Mouse (Mus musculus): Measurements from ENCODE around the gene Ptprt. TPM values are rescaled to one million over a fixed set of nuclear protein-coding genes. Genes with fewer than 3 reads are reported as not detected.

The Ptprt gene
- polyA plus RNA-seq, 1 experiment from 2014 or later, result 15.0 TPM

DNA sequence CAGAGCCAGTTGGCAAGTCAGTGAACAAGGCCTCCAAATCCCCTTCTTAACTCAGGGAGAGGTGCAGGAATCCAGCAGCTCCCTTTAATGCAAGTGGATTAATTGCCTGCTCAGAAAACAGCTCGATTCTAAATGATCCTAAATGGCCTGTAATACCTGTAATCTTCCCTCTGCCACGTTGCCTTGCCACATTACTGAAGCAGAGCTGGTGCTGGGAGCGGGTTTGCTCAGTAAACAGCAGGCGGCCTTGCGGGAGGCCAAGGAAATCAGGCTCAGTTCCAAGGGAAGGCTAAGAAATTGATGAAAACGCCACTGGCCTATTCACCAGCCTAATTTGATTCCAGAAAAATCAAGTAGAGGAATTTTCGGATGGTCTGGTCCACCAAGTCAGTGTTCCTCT, 659.9 kb downstream of the Ptprt start:
- no peaks in the 10 kb centered on the region for H3K4me1 ChIP-seq
- no peaks in the 10 kb centered on the region for H3K27me3 ChIP-seq (replicated peaks)
- no peak overlapping the region for H3K27ac ChIP-seq
- no peak overlapping the region for H3K4me3 ChIP-seq
- no peaks in the 10 kb centered on the region for H3K9me3 ChIP-seq
- 38% methylated on average over 7 of the region's 7 CpGs for WGBS
- H3K4me2 ChIP-seq, result no peak overlapping the region
- H3K9ac ChIP-seq, result no peak overlapping the region
- H3K36me3 ChIP-seq (replicated peaks), result no peaks in the 10 kb centered on the region
- ATAC-seq (replicated peaks), result no peak

DNA sequence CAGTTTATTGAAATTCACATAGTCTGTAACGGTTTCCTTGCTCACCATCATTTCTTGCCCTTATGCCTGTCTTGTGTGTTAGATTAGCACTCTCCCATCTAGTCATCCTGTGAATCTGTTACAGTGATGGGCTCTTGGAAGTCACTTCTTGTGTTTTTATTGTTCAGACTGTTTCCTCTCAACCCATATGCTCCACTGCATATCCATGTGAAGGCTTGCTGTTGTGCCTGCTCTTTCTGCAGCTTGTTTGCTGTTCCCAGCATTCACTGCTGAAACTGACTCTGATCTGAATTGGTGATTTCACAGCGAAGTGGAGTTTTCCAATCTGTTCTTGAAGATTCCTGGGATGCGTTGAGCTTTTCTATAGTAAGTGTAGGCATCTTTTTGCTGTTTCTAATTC, 678.6 kb downstream of the Ptprt start:
- Histone ChIP-seq H3K36me3 (replicated peaks) (no peaks in the 10 kb centered on the region), H3K4me1 (no peaks in the 10 kb centered on the region), H3K27me3 (replicated peaks) (no peaks in the 10 kb centered on the region), H3K4me3 (no peak overlapping the region), H3K4me2 (no peak overlapping the region), H3K9me3 (no peaks in the 10 kb centered on the region), H3K9ac (no peak overlapping the region), H3K27ac (no peak overlapping the region)
- no peak for ATAC-seq (replicated peaks)
- 79% methylated on average over 3 of the region's 3 CpGs for WGBS

DNA sequence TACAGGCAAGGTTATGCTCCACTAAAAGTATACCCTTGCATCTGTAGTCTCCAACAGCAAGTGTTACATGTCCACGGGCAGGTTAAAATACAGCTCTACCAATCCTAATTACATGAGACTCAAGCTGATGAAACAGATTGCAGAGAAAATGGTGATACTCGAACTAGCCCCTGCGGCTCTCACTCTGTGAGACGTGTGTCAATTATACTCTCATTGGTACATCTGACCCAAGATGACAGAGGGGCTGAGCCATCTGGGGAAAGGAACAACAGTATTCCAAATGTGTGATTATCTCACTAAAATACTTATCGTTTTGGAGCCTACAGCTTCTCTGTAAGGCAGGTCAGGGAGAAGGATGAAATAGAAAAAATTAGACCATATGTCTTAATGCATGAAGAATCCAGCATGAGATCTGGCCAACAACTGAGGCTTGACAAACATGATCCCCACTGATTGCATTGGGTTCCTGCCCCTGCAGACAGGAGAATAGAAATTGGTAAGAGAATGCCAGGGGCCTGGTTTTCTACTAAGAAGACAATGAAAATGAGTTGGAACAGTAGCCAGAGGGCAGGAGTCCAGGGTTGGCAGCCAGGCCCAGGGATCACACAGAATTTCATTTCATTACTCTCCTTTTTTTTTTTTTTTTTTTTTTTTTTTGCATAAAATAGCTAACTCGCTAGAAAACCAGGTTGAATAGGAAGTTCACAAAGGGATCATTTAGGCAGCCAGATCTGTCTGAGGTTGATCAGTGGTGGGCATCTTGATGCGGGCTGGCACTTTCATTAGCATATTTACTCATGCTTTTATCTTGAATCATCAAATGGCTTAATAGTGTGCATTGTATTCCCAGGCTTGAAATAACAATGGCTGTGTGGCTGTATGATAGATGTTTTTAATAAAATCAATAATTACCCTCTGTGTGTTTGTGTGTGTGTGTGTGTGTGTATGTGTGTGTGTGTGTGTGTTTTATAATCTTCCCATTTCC, 699.5 kb downstream of the Ptprt start:
- WGBS, result 56% methylated on average over 7 of the region's 7 CpGs
- ATAC-seq (replicated peaks), result no peak
- H3K4me3 ChIP-seq, result no peak overlapping the region
- no peaks in the 10 kb centered on the region for H3K9me3 ChIP-seq
- H3K27ac ChIP-seq, result no peak overlapping the region
- no peaks in the 10 kb centered on the region for H3K36me3 ChIP-seq (replicated peaks)
- H3K4me1 ChIP-seq, result 0 out of 2 replicates have a peak, but pooled peaks cover 3% of the 10 kb centered on the region
- H3K27me3 ChIP-seq (replicated peaks), result no peaks in the 10 kb centered on the region
- H3K4me2 ChIP-seq, result no peak overlapping the region
- no peak overlapping the region for H3K9ac ChIP-seq

DNA sequence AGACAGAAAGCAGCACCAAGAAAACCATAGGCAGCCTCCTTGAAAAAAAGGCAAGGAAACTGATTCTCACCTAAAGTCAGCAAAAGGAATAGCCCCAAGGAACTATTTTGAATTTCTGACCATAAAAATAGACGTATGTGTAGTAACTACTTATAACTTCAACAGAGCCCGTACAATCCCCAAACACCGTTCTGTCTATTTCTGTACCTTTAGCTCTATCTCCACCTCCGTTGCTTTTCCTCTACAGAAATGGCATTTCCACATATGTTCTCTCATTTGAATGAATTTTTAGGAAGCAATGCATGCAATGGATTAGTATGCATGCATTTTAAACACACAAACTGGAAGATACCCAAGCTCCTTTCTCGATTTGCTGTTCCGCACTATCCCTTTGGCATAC, 715.5 kb downstream of the Ptprt start:
- Histone ChIP-seq H3K4me2 (no peak overlapping the region), H3K4me3 (no peak overlapping the region), H3K9ac (no peak overlapping the region), H3K27ac (no peak overlapping the region), H3K27me3 (replicated peaks) (no peaks in the 10 kb centered on the region), H3K9me3 (no peaks in the 10 kb centered on the region), H3K36me3 (replicated peaks) (no peaks in the 10 kb centered on the region), H3K4me1 (no peaks in the 10 kb centered on the region)
- no peak for ATAC-seq (replicated peaks)
- 96% methylated on average over 6 of the region's 6 CpGs for WGBS

DNA sequence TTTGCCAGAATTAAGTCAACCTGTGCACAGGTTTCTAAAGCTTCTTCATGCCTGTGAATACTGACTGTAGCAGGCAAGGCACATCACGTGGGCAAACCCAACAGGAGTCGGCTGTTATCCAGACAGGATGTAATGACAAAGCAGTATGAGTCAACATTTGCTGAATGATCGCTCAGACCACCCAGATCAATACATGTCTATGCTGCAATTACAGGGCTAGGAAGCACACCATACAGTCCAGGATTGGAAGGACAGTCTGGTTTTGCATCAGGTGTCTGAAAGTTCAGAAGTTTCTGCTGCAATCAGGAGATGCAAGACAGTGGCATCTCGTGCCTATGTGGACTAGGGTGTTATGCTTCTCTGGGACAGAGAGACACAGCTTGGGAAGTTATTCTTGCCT, 716.3 kb downstream of the Ptprt start:
- 87% methylated on average over 4 of the region's 4 CpGs for WGBS

DNA sequence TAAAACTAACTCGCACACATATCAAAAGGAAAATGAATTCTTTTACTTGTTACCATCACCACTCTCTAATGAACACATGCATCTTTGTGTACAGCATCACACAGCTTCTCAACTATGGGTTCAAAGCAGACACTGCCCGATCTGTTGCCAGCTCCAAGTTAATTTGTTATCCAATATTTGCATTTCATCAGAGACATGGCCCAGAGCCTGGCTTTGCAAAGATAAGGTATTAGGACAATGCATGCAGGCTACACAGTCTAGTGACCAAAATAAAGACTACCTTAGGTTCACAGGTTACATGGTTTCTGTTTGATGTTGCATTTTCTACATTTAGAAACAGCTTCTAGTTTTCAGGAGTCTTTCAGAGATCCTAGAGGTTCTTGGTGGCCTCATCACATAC, 719.0 kb downstream of the Ptprt start:
- WGBS, result 82% methylated on average over 2 of the region's 2 CpGs
- Histone ChIP-seq H3K36me3 (replicated peaks) (no peaks in the 10 kb centered on the region), H3K27ac (no peak overlapping the region), H3K9ac (no peak overlapping the region), H3K9me3 (no peaks in the 10 kb centered on the region), H3K4me1 (no peaks in the 10 kb centered on the region), H3K27me3 (replicated peaks) (no peaks in the 10 kb centered on the region), H3K4me3 (no peak overlapping the region), H3K4me2 (no peak overlapping the region)
- no peak for ATAC-seq (replicated peaks)

More for the DNA sequence above, 716.3 kb downstream of the Ptprt start:
- Histone ChIP-seq H3K4me1 (no peaks in the 10 kb centered on the region), H3K4me3 (no peak overlapping the region), H3K4me2 (no peak overlapping the region), H3K27me3 (replicated peaks) (no peaks in the 10 kb centered on the region), H3K27ac (no peak overlapping the region), H3K36me3 (replicated peaks) (no peaks in the 10 kb centered on the region), H3K9me3 (no peaks in the 10 kb centered on the region), H3K9ac (no peak overlapping the region)
- ATAC-seq (replicated peaks), result no peak

DNA sequence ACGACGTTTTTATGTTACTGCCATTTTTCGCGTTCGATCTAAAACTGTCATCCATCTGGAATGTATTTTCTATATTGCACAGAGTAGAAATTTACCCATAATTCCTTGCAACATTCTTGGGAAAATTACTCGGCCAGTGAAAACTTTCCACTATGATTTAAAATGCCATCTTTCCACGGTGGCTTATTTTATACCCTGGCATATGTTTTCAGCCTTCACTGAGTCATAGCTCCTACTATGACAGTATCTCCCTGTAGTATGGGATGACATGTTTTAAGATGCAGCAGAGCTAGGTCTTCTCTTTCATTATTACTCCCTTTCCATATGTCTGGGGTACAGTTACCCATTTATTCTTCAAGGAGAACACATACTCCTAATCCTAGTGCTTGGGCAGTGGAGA, 753.7 kb downstream of the Ptprt start:
- WGBS, result 93% methylated on average over 7 of the region's 7 CpGs
- no peaks in the 10 kb centered on the region for H3K4me1 ChIP-seq
- H3K9ac ChIP-seq, result no peak overlapping the region
- no peak overlapping the region for H3K4me2 ChIP-seq
- no peaks in the 10 kb centered on the region for H3K9me3 ChIP-seq
- no peak for ATAC-seq (replicated peaks)
- no peaks in the 10 kb centered on the region for H3K27me3 ChIP-seq (replicated peaks)
- no peak overlapping the region for H3K27ac ChIP-seq
- no peaks in the 10 kb centered on the region for H3K36me3 ChIP-seq (replicated peaks)
- H3K4me3 ChIP-seq, result no peak overlapping the region

DNA sequence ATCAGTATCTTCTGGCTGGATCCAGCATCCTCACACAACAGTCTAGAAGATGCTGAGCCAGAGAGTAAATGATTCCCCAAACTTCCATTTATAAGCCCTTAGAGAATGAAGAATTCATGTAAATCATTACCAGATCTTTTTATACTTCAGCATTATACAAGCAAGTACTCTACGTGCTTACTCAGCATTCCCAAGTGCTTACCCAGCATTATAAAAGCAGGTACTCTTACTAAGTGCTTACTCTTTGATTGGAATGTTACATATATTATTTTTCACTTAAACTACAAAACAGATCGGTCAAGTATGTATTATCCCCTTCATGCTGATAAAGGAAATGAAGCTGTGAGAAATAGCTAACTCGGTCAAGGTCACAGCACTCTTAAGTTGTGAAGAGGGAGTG, 758.8 kb downstream of the Ptprt start:
- no peak for ATAC-seq (replicated peaks)
- 94% methylated on average over 3 of the region's 3 CpGs for WGBS

DNA sequence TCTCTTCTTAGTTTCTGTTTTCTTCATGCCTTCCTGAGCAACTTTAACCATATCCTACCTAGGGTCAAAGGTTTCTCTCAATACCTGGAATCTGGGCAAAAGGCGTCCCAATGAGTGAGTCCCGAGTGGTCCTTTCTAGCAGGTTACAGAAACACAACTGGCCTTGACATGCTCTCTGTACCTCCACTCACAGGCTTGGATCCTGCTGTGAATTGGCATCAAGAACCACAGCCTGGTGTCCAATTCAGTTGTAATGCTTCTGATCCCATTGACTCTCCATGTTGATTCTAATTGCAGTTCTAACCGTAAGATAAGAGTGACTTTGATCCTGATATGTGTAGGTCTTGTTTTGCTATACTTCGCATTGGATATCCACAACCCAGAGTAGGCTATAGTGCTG, 776.5 kb downstream of the Ptprt start:
- no peak for ATAC-seq (replicated peaks)
- H3K4me2 ChIP-seq, result no peak overlapping the region
- no peaks in the 10 kb centered on the region for H3K36me3 ChIP-seq (replicated peaks)
- H3K9ac ChIP-seq, result no peak overlapping the region
- no peaks in the 10 kb centered on the region for H3K4me1 ChIP-seq
- no peaks in the 10 kb centered on the region for H3K27me3 ChIP-seq (replicated peaks)
- WGBS, result 97% methylated on average over 4 of the region's 4 CpGs
- no peaks in the 10 kb centered on the region for H3K9me3 ChIP-seq
- H3K4me3 ChIP-seq, result no peak overlapping the region
- no peak overlapping the region for H3K27ac ChIP-seq

More for the DNA sequence above, 758.8 kb downstream of the Ptprt start:
- Histone ChIP-seq H3K4me2 (no peak overlapping the region), H3K9me3 (no peaks in the 10 kb centered on the region), H3K27me3 (replicated peaks) (no peaks in the 10 kb centered on the region), H3K9ac (no peak overlapping the region), H3K36me3 (replicated peaks) (no peaks in the 10 kb centered on the region), H3K4me1 (no peaks in the 10 kb centered on the region), H3K4me3 (no peak overlapping the region), H3K27ac (no peak overlapping the region)

DNA sequence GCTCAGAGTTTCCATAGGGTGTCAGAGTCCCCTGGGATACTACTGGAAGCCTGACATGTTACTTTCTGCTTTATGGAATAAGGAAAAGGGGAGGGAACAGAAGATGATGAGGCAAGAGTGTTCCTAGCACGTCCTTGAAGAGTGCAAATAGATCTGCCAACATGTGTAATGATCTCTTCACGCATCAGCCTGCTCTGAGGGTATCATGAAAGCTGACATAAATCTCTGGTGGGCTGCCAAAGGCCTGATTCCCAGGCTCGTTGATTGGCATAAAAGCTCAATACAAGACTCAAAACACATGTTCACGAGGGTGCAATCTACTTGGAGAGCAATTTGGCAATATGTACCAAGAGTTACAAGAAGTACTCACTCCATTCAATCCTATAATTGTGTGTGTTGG, 778.4 kb downstream of the Ptprt start:
- H3K4me3 ChIP-seq, result no peak overlapping the region
- no peak for ATAC-seq (replicated peaks)
- WGBS, result 70% methylated on average over 4 of the region's 4 CpGs
- no peak overlapping the region for H3K27ac ChIP-seq
- no peak overlapping the region for H3K9ac ChIP-seq
- no peaks in the 10 kb centered on the region for H3K9me3 ChIP-seq
- H3K36me3 ChIP-seq (replicated peaks), result no peaks in the 10 kb centered on the region
- H3K27me3 ChIP-seq (replicated peaks), result no peaks in the 10 kb centered on the region
- no peak overlapping the region for H3K4me2 ChIP-seq
- no peaks in the 10 kb centered on the region for H3K4me1 ChIP-seq

DNA sequence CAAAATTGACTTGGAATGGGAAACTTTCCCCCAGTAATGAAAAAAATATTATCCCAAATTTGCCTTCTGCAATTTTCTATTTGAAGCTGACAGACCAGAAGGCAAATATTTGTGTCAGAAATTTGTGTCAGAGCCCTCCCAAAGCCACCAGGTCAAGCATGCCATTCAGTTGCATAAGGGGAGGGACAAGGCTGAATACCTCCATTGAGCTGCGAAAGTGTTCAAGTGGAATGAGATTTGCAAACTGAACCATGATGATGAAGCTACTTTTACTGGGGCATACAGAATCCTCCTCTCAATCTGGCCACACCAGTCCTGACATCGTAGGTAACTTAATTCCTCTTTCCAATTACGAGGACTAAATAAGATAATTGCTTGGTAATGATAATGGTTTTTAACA, 780.0 kb downstream of the Ptprt start:
- H3K36me3 ChIP-seq (replicated peaks), result no peaks in the 10 kb centered on the region
- no peak overlapping the region for H3K9ac ChIP-seq
- H3K4me1 ChIP-seq, result no peaks in the 10 kb centered on the region
- no peak overlapping the region for H3K4me2 ChIP-seq
- no peak overlapping the region for H3K27ac ChIP-seq
- H3K9me3 ChIP-seq, result no peaks in the 10 kb centered on the region
- ATAC-seq (replicated peaks), result no peak
- H3K4me3 ChIP-seq, result no peak overlapping the region
- H3K27me3 ChIP-seq (replicated peaks), result no peaks in the 10 kb centered on the region
- WGBS, result 66% methylated on average over 3 of the region's 3 CpGs

DNA sequence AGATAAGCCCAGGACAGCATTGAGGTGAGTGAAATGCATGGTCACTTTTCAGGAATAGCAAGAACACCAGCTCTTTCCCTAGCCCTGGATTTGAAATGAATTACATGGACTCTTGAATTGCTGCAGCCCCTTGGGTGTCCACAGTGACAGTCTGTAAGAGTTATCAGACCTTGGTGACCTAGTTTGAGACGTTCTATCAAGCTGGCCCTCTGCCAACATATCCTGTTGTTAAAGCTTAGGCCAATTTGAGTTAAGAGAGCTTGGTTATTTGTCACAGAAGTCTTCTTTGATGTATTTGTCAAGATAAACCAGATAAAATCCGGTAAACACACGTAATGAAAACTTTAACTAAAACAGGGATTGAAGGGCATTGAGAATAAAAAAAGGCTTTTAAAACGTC, 795.7 kb downstream of the Ptprt start:
- 57% methylated on average over 4 of the region's 4 CpGs for WGBS
- ATAC-seq (replicated peaks), result no peak
- H3K9ac ChIP-seq, result no peak overlapping the region
- no peaks in the 10 kb centered on the region for H3K9me3 ChIP-seq
- H3K4me2 ChIP-seq, result no peak overlapping the region
- no peaks in the 10 kb centered on the region for H3K36me3 ChIP-seq (replicated peaks)
- H3K4me1 ChIP-seq, result no peaks in the 10 kb centered on the region
- no peak overlapping the region for H3K27ac ChIP-seq
- H3K27me3 ChIP-seq (replicated peaks), result no peaks in the 10 kb centered on the region
- no peak overlapping the region for H3K4me3 ChIP-seq

DNA sequence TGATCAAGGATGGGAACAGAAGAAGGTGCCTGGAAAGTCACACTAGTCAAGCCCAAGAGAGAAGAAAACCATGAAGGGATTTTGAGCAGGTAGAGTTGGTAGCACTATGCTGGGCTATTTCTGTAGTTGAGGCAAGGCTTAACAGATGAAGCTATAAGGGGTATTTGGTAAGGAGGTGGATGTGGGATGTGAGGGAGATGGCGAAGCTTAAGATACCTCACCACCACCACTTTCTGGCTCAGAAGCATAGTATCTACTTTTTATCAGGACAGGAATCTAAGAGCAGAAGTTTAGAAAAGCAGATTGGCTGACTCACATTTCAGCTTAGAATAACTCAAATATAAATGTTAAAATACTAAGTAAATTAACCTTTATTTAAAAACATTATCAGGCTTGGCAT, 802.1 kb downstream of the Ptprt start:
- Histone ChIP-seq H3K9me3 (no peaks in the 10 kb centered on the region), H3K9ac (no peak overlapping the region), H3K27me3 (replicated peaks) (no peaks in the 10 kb centered on the region), H3K4me3 (no peak overlapping the region), H3K36me3 (replicated peaks) (no peaks in the 10 kb centered on the region), H3K4me1 (no peaks in the 10 kb centered on the region), H3K4me2 (no peak overlapping the region), H3K27ac (no peak overlapping the region)
- WGBS, result 97% methylated on average over 1 of the region's 1 CpGs
- ATAC-seq (replicated peaks), result no peak
